Mouse (Mus musculus): ENCODE measurements at regions not wholly inside any gene's neighbourhood (a gene's known extent, or its start where the extent isn't known, plus 50 kb on each side); places are given as distances from the start of the nearest gene placed in this dataset.
"Not testable (repeated sequence)": the region's sequence is repeated elsewhere in the genome, so short reads cannot be mapped to it uniquely, and the experiment has no call there.

- no peak for DNase-seq
- intact Hi-C loops (cut with DNase I; ENCODE audit: low total_unique reads): no loop called here
These were observed 284.0 kb downstream of the Rapgef2 start for GRCm38 (mm10) chr3:79002173-79002848.

GRCm38 (mm10) chr3:79001754-79002153, 284.6 kb downstream of the Rapgef2 start:
- DNase-seq: no peak
- intact Hi-C loops (cut with DNase I; ENCODE audit: low total_unique reads): no loop called here

GRCm38 (mm10) chr3:79000293-79000692, 286.0 kb downstream of the Rapgef2 start:
- intact Hi-C loops (cut with DNase I; ENCODE audit: low total_unique reads): no loop called here

GRCm38 (mm10) chr3:78999803-79000202, 286.5 kb downstream of the Rapgef2 start:
- DNase-seq: no peak
- intact Hi-C loops (cut with DNase I; ENCODE audit: low total_unique reads): no loop called here

More at GRCm38 (mm10) chr3:79000293-79000692, 286.0 kb downstream of the Rapgef2 start:
- no peak for DNase-seq

GRCm38 (mm10) chr3:78988120-78988519, 298.2 kb downstream of the Rapgef2 start:
- DNase-seq: no peak
- intact Hi-C loops (cut with DNase I; ENCODE audit: low total_unique reads): no loop called here

- intact Hi-C loops (cut with DNase I; ENCODE audit: low total_unique reads): no loop called here
- no peak for DNase-seq
These were observed 299.6 kb downstream of the Rapgef2 start for GRCm38 (mm10) chr3:78986726-78987125.

GRCm38 (mm10) chr3:78981057-78981456, 305.3 kb downstream of the Rapgef2 start:
- DNase-seq: no peak
- intact Hi-C loops (cut with DNase I; ENCODE audit: low total_unique reads): no loop called here

GRCm38 (mm10) chr3:78978781-78979180, 307.5 kb downstream of the Rapgef2 start:
- intact Hi-C loops (cut with DNase I; ENCODE audit: low total_unique reads): no loop called here

GRCm38 (mm10) chr3:78966683-78967549, 319.4 kb downstream of the Rapgef2 start:
- intact Hi-C loops (cut with DNase I; ENCODE audit: low total_unique reads); DNase-seq: not testable (repeated sequence)

More at GRCm38 (mm10) chr3:78978781-78979180, 307.5 kb downstream of the Rapgef2 start:
- DNase-seq: no peak

GRCm38 (mm10) chr3:78964231-78964858, 322.0 kb downstream of the Rapgef2 start:
- DNase-seq: no peak
- intact Hi-C loops (cut with DNase I; ENCODE audit: low total_unique reads): loop anchor here (5.0 kb wide), 1 partner anchor 233 kb away; no protein-coding TSS in a partner anchor

GRCm38 (mm10) chr3:78958781-78959180, 327.5 kb downstream of the Rapgef2 start:
- DNase-seq: no peak
- intact Hi-C loops (cut with DNase I; ENCODE audit: low total_unique reads): no loop called here

- intact Hi-C loops (cut with DNase I; ENCODE audit: low total_unique reads): no loop called here
- no peak for DNase-seq
These were observed 331.0 kb downstream of the Rapgef2 start for GRCm38 (mm10) chr3:78955364-78955763.

- DNase-seq; intact Hi-C loops (cut with DNase I; ENCODE audit: low total_unique reads): not testable (repeated sequence)
These were observed 336.9 kb downstream of the Rapgef2 start for GRCm38 (mm10) chr3:78949385-78949784.

GRCm38 (mm10) chr3:78948700-78949099, 337.6 kb downstream of the Rapgef2 start:
- no peak for DNase-seq
- intact Hi-C loops (cut with DNase I; ENCODE audit: low total_unique reads): no loop called here

GRCm38 (mm10) chr3:78948171-78948570, 338.1 kb downstream of the Rapgef2 start:
- intact Hi-C loops (cut with DNase I; ENCODE audit: low total_unique reads): no loop called here
- DNase-seq: peak; percentile 27

- no peak for DNase-seq
- intact Hi-C loops (cut with DNase I; ENCODE audit: low total_unique reads): no loop called here
These were observed 339.1 kb downstream of the Rapgef2 start for GRCm38 (mm10) chr3:78947183-78947582.

- intact Hi-C loops (cut with DNase I; ENCODE audit: low total_unique reads): no loop called here
- no peak for DNase-seq
These were observed 342.1 kb downstream of the Rapgef2 start for GRCm38 (mm10) chr3:78944185-78944584.

- no peak for DNase-seq
- intact Hi-C loops (cut with DNase I; ENCODE audit: low total_unique reads): no loop called here
These were observed 353.3 kb downstream of the Rapgef2 start for GRCm38 (mm10) chr3:78932975-78933374.

GRCm38 (mm10) chr3:78919850-78920249, 366.5 kb downstream of the Rapgef2 start:
- no peak for DNase-seq
- intact Hi-C loops (cut with DNase I; ENCODE audit: low total_unique reads): no loop called here

- intact Hi-C loops (cut with DNase I; ENCODE audit: low total_unique reads): no loop called here
- DNase-seq: peak; percentile 73
These were observed 366.9 kb downstream of the Rapgef2 start for GRCm38 (mm10) chr3:78919407-78919806.
